Mouse (Mus musculus) liver, adult (tissue): ENCODE measurements around the gene Maff.

Experiments
- GATA4 ChIP-seq: IDR thresholded peaks from 2 replicates; pipeline ENCODE4 v1.6.1; 2014; ENCODE audit warnings: mild to moderate bottlenecking, low read length; ENCODE audit not compliant: insufficient replicate concordance

Gene Maff

DNA sequence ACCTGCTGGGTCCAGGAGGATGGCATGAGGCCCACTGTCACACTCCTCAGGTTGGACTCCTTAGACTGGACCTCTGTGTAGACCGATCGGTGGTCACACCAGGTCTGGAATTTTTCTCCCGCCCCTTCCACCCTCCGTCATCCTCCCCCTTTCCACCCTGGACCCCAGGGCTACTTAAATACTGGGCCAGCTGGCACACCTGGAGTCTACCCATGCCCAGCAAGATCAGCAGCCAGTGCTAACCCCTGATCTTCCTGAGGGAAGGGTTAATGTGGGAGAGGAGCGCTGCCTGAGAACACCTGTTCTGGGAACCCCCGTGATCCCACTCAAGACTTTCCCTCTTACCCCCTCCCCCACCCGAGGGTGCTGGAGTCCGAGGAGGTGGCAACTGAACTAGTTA, 2.2 kb downstream of the Maff start:
- TF ChIP-seq GATA4 = no peak

DNA sequence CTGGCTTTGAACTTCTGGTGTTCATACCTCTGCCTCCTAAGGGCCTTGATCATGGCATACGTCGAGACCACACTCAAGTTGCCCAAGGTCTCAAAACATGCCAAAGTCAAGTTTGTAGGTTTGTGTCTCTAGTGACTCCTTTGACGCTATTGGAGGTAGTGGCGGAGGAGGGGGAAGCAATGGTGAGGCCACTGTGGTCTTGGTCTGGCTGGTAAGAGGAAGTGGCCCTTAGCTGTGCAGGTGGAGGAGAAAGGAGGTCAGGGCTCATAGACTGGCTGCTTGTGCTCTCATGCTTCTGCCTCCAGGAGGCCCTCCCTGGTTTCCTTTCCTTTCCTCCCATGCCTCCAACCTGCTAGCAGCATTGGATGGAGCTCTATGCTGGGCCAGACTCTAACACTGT, 4.4 kb downstream of the Maff start:
- no peak for TF ChIP-seq GATA4

DNA sequence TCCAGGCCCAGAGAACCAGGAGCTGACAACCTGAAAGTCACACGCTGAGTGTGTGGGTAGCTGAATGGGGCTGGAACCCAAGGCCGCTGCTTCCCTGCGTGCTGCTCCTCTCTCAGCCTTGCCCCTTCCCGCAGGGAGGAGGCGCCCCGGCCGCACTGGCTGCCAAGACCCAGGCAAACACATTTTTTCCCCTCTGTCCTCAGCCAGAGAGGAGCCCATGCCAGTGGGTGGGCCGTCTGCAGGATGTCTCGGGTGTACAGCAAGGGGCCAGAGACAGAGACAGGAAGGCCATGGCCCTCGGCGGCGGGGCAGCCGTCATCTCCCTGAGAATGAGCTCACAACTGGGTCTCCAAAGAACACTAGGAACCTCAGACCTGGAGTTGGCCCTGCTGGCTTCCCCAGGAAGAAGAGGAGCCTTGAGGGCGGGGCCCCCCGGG, 4.9 kb downstream of the Maff start:
- TF ChIP-seq GATA4 = no peak

DNA sequence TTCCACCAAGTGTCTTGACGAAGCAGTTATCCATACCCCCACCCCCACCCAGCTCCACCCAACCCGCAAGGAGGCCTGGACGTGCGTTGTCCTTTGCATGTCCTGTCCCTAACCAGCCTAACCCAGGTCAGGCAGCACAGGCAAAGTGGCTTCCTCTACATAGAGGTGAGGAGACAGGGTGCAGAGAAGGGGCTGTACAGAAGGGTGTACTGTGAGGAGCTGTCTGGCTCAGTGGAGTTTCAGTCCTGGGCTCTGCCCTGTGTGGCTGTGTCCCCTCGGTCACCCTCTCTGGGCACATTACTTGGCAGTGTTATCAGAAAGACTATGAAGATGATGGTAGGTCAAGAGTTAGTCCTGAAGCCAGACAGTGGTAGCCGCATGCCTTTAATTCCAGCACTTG, 6.1 kb downstream of the Maff start:
- no peak for TF ChIP-seq GATA4

DNA sequence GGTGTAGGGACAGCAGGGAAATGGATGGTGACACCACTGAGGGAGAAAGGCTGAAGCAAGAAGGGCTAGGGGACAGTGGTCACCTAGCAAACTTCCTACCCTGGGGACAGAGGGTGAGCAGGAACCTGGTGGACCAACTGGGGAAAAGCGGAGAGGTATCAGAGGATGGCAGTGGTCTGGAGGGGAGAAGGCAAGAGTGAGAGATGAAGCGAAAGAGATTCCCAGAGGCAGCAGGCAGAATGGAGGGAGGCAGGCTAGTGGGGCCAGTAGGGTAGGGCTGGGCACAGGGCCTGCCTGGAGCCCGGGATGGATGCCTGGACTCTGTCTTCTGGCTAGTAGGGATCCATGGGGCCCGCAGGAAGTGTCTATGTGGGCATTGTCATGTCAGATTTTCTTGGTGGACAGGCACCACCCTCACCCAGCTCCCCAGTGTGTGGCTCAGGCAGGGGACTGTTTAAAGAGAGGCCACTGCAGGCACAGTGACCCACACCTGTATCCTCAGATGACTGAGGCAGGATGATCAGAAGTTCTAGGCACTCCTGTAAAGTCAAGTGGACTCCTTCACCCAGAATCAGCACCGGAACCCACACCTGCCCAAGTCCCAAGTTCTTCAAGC, 7.4 kb downstream of the Maff start:
- no peak for TF ChIP-seq GATA4

DNA sequence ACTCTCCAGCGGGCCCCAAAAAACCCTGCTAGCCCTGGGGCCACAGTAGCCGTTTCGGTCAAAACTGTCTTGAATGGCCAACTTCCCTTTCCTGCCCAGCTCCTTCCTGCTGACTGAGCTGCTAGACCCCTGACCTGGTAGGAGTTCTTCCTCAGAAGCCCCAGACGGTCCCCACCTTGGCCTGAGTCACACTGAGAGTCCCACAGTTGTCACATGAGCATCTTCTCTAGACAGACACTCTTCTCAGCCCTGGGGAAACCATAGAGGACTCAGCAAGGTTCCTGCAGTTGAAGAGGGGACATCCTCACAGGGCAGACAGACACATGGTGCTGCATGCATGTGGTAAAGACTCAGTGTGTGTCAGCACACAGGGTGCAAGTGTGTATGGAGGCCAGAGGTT, 8.2 kb downstream of the Maff start:
- no peak for TF ChIP-seq GATA4

DNA sequence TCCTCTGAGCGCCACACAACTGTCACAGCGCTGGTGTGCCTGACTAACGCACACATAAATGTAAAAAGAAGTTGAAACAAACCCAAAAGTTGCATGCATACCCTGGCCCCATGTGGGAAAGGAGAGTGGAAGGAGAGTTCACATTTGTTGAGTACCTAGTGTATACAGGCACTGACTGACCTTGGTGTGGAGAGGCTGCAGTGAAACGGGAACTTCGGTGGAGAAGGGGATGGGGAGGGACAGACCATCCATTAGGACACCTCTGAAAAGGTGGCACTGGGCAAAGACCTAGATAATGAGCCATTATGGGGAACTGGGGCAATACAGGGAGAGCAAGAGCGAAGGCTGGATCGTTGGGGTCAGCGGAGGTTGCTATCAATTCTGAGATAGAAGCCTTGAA, 10.1 kb downstream of the Maff start:
- TF ChIP-seq GATA4 = no peak

DNA sequence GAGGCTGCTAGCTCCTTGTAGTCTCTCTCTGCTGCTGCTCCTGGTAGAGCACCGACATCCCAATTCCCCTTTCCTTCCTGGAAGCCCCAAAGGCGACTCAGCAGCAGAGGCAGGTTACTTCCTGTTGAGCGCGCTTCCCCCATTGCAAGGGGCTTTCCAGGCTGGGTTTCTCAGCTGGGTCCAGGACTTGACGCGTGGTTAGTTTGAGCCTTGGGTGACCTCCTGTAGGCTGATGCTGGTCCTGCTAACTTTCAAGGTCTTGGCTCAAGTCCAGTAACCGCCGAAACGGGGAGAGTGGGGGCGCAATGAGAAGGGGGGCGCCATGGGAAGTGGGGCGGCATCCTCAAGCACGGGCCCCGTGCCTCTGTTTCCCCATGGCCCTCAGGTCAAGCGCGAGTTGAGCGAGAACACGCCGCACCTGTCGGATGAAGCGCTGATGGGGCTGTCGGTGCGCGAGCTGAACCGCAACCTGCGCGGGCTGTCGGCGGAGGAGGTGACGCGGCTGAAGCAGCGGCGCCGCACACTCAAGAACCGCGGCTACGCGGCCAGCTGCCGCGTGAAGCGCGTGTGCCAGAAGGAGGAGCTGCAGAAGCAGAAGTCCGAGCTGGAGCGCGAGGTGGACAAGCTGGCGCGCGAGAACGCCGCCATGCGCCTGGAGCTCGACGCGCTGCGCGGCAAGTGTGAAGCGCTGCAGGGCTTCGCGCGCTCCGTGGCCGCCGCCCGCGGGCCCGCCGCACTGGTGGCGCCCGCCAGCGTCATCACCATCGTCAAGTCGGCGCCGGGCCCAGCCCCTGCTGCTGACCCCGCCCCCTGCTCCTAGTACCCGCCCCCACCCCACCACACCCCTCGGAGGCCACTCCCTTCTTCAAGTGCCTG, 10.9 kb downstream of the Maff start:
- no peak for TF ChIP-seq GATA4

DNA sequence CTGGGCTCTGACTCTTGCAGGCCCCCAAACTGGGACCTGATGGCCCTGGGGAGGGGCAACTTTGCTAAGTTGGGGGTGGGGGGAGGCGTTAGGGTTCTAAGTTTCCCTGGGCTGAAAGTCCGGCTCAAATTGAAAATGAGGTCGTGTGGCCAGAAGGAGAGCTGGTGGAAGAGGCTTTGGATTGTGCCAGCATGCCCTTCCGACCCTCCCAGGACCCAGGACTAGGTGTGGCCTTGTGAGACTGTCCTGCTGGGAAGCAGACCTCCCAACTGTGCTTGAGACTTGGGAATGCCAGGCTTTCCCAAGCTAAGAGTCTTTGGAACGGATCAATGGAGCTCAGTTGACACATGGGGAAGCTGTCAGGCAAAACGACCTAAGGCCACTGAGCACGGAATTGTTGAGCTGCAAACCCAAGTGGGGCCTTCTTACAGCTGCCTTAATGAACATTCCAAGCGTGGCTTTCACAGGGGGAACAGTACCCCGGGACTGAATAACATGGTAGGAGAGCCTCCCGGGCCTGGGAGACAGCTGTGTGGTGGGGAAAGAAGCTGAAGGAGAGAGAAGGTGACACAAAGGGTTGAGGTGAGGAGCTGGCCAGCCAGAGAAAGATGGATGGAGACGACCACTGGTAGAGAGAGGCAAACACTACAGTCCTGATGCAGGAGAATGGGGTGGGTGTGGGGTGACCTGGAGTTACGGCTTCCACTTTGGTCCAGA, 11.7 kb downstream of the Maff start:
- TF ChIP-seq GATA4 = no peak

DNA sequence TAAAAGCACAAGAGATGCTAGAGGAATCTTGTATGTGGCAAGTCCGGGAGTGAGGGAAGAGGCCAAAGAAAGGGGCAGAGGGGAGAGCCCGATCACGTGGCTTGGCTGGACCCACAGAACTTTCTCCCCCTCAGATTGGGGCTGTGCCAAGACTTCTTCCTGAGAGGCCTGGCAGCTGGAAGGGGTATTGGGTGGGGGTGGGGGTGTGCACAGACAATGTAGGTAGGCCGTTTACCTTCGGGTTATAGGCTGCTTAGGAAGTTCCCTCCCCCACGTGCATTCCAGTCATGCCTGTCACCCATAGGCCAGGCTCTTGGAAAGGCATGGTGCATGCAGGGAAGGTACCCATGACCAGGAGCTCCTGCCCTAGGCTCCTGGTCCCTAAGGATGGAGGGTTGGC, 13.5 kb downstream of the Maff start:
- no peak for TF ChIP-seq GATA4

DNA sequence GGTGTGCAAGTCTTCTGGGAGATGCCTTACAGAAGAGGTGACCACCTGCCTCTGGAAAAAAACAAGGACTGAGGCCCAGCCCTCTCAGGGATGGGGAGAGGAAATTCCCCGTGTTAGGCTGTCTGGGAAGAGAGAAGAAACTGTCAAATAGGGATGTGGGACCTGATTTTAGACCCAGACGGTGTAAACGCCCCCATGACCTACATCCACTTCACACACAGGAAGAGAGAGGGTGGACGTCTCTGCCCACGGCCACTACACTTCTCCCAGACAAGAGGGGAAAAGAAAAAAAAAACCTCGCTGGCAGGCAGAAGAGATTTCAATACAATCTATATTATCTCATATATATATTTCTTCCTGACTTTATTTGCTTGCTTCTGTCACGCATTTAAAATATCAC, 13.9 kb downstream of the Maff start:
- TF ChIP-seq GATA4 = no peak

DNA sequence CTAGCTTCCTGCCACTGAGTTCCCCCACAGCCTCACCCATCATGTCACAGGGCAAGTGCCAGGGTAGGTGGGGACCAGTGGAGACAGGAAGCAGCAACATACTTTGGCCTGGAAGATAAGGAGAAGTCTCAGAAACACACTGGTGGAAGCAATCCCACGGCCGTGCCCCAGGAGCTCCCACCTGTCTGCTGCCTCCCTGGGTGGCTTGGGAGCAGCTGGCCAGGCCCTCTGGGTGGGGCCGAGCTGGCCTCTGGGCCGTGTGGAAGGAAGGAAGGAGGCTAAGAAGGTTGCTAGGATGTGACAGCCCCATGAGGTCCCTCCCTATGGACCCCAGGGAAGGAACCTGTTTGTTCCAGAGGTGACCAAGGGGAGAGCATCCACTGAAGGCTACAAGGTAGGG, 14.6 kb downstream of the Maff start:
- no peak for TF ChIP-seq GATA4

DNA sequence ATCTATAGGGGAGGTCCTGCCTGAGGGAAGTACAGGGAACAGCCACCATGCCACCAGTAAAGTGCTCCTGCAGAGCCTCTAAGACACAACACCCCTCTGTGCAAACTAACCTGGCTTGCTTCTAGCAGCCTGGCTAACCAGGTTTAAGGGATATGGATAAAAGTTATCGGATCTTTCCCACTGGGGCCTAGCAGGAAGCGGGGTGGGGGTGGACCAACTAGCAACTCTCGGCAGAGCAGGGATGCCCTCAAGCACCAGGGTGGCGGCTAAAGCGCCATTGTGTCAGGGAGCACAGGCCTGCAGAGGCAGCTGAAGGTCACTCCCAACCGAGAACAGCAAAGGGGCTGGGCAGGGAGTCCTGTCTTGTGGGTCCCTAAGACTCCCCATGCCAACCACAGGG, 17.7 kb downstream of the Maff start:
- TF ChIP-seq GATA4 = no peak

DNA sequence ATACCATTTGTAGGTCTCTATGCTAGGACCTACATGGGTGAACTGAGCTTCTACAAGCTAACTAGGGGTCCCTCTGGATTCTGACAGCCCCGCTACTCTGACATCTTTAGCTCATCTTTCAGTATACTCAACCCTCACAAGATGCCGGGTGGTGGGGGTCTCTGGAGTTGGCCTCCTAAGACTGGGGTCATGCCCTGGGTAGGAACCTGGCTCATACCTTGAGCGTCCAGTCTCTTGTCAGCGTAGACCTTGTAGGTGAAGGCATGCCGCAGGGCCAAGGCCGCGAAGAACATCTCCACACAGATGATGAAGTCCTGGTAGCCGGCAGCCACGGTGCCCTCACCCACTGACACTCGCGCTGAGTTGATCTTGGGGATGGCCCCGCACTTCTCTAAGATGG, 18.6 kb downstream of the Maff start:
- TF ChIP-seq GATA4 = no peak

DNA sequence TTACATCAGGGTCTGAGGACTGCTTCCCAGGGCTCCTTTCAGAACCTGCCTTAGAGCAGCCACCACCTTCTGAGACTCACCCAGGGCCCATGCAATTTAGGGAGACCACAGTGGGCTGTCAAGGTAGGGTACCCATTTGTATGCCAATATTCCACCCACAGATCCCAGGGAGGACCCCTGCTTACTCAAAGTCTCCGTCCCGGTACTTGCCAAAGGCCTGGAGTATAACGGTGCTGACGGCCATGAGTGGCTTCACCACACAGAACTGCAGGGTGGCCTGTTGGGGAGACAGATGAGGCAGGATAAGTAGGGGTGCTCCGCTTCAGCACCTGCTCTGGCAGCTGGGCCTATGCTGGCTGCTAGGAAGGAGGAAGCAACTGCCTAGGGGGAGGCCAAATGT, 20.0 kb downstream of the Maff start:
- TF ChIP-seq GATA4 = no peak

DNA sequence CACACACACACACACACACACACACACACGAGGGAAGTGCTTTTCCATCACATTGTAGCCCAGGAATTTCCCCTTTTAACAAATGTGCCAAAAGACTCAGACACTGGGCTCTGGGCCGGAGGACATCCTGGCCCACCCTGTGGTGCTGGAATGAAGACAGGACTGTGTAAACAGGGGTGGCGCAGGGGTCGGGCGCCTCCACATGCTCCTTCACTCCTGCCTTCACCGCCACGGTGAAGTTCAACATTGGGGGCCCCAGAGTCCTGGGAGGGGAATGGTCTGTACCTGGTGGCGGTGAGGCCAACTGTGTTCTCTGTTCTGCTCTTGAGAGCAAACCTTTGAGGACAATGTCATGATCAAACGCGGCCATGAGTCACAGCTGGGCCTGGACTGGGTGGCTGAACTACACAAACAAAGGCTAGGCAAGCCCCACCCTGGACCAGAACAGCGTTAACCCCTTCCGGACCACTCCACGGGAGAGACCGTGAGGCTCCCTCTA, 21.9 kb downstream of the Maff start:
- TF ChIP-seq GATA4 = no peak
